Mouse (Mus musculus) forebrain, embryonic 14.5 days (tissue): ENCODE data around the gene Fam217a. TPM values are rescaled to one million over a fixed set of nuclear protein-coding genes. Genes with fewer than 3 reads are reported as not detected.
"Not testable (repeated sequence)": the region's sequence is repeated elsewhere in the genome, so short reads cannot be mapped to it uniquely, and the experiment has no call there.

Source experiments
- ATAC-seq: fragments of 200-750 bp; cut with Nextera tagmentation; 2 replicates; pipeline ENCODE4 v1.8.0; 2017; ENCODE audit warnings: mild to moderate bottlenecking, moderate library complexity
- DNase-seq: peaks from one replicate; pipeline ENCODE4 v3.0.0-alpha.2; 2015; ENCODE audit warnings: low spot score
- H3K27ac ChIP-seq: fragments of 300-500 bp; sonication (generic); 2 replicates; pipeline ENCODE4 v1.5.1; 2014; ENCODE audit warnings: low read depth, mild to moderate bottlenecking, control low read depth, low read length, moderate library complexity
- H3K27me3 ChIP-seq: fragments of 300-500 bp; sonication (generic); replicated peaks from 2 replicates; pipeline ENCODE4 v1.6.1; 2014; ENCODE audit warnings: low read length, control low read depth, mixed read lengths; ENCODE audit not compliant: control insufficient read depth, insufficient read depth
- H3K36me3 ChIP-seq: fragments of 300-500 bp; sonication (generic); 2 replicates; pipeline ENCODE4 v1.6.1; 2014; ENCODE audit warnings: low read length, control low read depth; ENCODE audit not compliant: control insufficient read depth, insufficient read depth
- H3K4me1 ChIP-seq: fragments of 300-500 bp; sonication (generic); 2 replicates; pipeline ENCODE4 v1.6.1; 2014; ENCODE audit warnings: antibody characterized with exemption, low read length, control low read depth; ENCODE audit not compliant: control insufficient read depth, insufficient read depth
- H3K4me2 ChIP-seq: fragments of 300-500 bp; sonication (generic); 2 replicates; pipeline ENCODE4 v1.6.1; 2014; ENCODE audit warnings: mild to moderate bottlenecking, control low read depth, low read length
- H3K4me3 ChIP-seq: fragments of 300-500 bp; sonication (generic); 2 replicates; pipeline ENCODE4 v1.5.1; 2014; ENCODE audit warnings: low read depth, low read length, control low read depth
- H3K9ac ChIP-seq: fragments of 300-500 bp; sonication (generic); 2 replicates; pipeline ENCODE4 v1.6.1; 2014; ENCODE audit warnings: mild to moderate bottlenecking, low read length, control low read depth, moderate library complexity
- H3K9me3 ChIP-seq: fragments of 300-500 bp; sonication (generic); replicated peaks from 2 replicates; pipeline ENCODE4 v1.6.1; 2016; ENCODE audit warnings: low read length, control low read depth, mixed read lengths; ENCODE audit not compliant: control insufficient read depth
- WGBS: fragments of 180-500 bp; shearing (Covaris S2); extraction: QIAGEN DNeasy Blood & Tissue Kit; methylation state at CpG from one replicate; pipeline ENCODE4 v1.1.7; 2014; 5-methylcytosine and 5-hydroxymethylcytosine counted together
- polyA plus RNA-seq: library from polyadenylated mRNA; unstranded; fragments of >200 nt; fragmentation: Nextera tagmentation; extraction: Ambion mirVana; gene quantifications from 2 replicates; pipeline ENCODE4 v1.2.1, GENCODE M21; 2014

Gene Fam217a
- polyA plus RNA-seq, 1 experiment from 2014 or later = 0.79 TPM

DNA sequence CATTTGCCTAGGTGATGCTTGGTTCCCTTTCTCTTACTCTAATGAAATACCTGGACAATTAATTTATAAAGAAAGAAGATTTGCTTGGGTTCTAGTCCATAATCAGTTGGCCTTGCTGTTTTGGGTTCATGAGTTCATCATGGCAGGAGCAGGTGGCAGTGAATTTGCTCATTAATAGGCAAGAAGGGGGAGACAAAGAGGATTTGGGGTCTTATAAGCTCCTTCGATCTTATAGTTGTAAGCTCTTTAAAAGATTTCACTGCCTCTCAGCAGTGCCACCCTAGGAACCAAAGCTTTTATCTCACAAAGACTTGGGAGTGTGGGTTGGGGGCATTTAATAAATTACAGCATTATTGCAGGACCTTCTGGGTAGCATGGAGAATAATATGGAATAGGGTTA lies 31.2 kb downstream of the Fam217a start:
- H3K36me3 ChIP-seq = peaks cover 91% of the 10 kb centered on the region
- H3K4me3 ChIP-seq = no peak overlapping the region
- H3K4me1 ChIP-seq = no peaks in the 10 kb centered on the region
- H3K27me3 ChIP-seq = no peaks in the 10 kb centered on the region
- H3K9me3 ChIP-seq = no peaks in the 10 kb centered on the region
- ATAC-seq (no peak), DNase-seq (no peak)
- H3K4me2 ChIP-seq = no peak overlapping the region
- no peak overlapping the region for H3K9ac ChIP-seq
- WGBS = 60% methylated on average over 1 of the region's 1 CpGs
- H3K27ac ChIP-seq = no peak overlapping the region

DNA sequence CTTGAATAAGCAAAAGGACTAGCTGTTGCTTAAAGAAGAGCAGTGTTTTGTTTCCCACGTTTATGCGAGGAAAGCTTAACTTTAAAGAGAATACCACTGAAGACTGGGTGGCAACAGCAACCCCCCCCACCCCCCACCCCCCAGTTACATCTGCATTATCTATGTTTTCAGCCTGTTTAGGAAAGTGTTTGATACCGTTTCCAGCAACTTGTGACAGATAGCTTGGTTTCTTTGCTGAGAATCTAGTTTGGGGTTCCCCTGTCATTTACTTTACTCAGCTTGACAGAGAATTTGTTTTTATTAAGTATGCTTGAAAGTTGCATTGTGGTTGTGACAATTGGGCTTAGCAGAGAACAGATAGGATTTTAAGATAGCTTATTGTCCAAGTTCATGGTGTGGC lies 47.6 kb downstream of the Fam217a start:
- Histone ChIP-seq H3K9ac (peak overlapping the region; percentile 82), H3K4me1 (peaks cover 20% of the 10 kb centered on the region), H3K27me3 (no peaks in the 10 kb centered on the region), H3K4me3 (peak overlapping the region; percentile 93), H3K36me3 (no peaks in the 10 kb centered on the region), H3K9me3 (no peaks in the 10 kb centered on the region), H3K4me2 (peak overlapping the region; percentile 66), H3K27ac (no peak overlapping the region)
- 13% methylated on average over 3 of the region's 3 CpGs for WGBS
- ATAC-seq (no peak), DNase-seq (no peak)

DNA sequence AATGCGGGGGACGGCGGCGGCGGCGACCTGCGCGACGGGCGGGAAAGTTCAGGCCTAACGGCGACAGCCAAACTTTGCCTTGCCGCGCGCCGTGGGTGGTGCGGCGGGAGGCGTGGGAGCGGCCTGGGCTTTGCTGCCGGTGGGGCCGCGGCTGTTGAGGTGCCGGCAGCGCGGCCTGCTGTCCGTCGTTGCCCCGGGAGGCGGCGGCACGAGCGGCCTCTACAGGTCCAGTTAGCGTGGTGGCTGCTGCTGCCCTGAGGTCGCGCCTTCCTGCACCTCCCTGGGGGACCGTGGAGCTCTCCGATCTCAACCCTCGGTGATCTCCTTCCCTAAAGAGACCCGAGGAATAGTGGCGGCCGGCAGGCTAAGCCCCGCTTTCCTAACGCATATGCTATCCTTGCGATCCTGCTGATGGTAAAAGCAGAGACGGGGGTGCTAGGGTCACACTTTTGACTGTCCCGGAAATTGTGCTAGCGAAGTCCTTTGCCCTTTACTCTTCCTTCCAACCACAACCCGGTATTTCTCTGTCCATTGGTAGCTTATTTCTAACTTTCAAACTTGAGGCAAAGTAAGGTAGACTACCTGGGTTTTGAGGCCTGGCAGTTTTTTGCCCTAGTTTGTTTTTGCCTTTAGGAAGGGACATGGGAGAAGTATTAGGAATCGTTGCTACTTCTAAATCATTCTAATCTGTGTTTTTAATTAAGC lies 48.2 kb downstream of the Fam217a start:
- H3K27ac ChIP-seq = peak overlapping the region; percentile 91
- no peaks in the 10 kb centered on the region for H3K36me3 ChIP-seq
- WGBS = under 1% methylated on average over 36 of the region's 50 CpGs
- H3K9me3 ChIP-seq = no peaks in the 10 kb centered on the region
- ATAC-seq = peak; percentile 37
- no peaks in the 10 kb centered on the region for H3K27me3 ChIP-seq
- H3K9ac ChIP-seq = peak overlapping the region; percentile 82
- peaks cover 20% of the 10 kb centered on the region for H3K4me1 ChIP-seq
- H3K4me3 ChIP-seq = peak overlapping the region; percentile 93
- peak overlapping the region; percentile 66 for H3K4me2 ChIP-seq
- no peak for DNase-seq

DNA sequence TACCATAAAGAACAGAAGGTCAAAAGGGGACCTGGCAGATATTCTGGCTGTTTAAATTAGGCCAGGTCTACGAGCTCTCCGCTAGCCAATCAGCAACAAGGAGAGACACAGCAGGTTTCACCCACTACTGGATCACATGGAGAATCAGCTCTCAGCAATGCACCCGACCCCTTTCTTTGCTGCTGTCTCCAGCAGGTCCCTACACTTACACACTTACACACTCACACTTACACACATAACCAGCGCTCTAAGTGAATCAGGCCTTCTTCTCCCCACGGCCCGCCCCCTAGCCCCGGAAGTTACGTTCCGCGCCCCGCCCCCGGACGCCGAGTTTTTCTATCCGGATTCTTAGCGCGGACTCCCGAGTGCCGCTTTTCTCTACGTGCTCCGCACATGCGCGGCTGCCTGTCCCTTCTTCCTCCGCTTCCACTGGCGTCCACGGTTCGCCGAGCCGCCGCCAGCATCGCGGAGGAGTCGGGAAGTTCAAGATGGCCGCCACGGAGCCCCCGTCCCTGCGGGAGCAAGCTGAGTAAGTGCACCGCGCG lies 48.9 kb downstream of the Fam217a start, which contains the start of gene Prpf4b:
Gene Prpf4b, plus strand, starts transcription at position 137 of the 545 bp plus-strand sequence.
- Histone ChIP-seq H3K4me1 (peaks cover 20% of the 10 kb centered on the region), H3K4me2 (peak within 1 kb of the TSS; percentile 66), H3K4me3 (peak within 1 kb of the TSS; percentile 93), H3K9ac (peak within 1 kb of the TSS; percentile 82), H3K27ac (peak within 1 kb of the TSS; percentile 91), H3K36me3 (no peaks in the 10 kb centered on the region), H3K9me3 (no peaks in the 10 kb centered on the region), H3K27me3 (no peaks in the 10 kb centered on the region)
- peak; percentile 88 for ATAC-seq
- peak; percentile 96 for DNase-seq
- WGBS = 2% methylated on average over 40 of the region's 40 CpGs

DNA sequence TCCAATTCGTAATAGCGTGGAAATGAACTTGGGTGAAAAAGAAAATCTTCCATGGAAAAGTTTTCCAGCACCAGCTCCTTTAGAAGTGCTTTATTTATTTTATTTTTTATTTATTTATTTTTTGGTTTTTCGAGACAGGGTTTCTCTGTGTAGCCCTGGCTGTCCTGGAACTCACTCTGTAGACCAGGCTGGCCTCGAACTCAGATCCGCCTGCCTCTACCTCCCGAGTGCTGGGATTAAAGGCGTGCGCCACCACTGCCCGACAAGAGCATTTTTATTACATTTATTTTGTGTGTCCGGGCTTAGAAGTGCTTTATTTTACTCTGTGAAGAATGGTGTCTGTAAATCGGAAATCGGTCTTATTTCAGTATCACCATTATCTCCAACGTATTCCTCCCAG lies 49.4 kb downstream of the Fam217a start:
- not testable (repeated sequence) for H3K36me3 ChIP-seq, H3K27me3 ChIP-seq, DNase-seq, H3K9me3 ChIP-seq
- 20% methylated on average over 13 of the region's 13 CpGs for WGBS
- peak overlapping the region; percentile 93 for H3K4me3 ChIP-seq
- peak; percentile 19; the same call in 1 of the 2 replicates for ATAC-seq
- peak overlapping the region; percentile 82 for H3K9ac ChIP-seq
- H3K27ac ChIP-seq = peak overlapping the region; percentile 91
- peaks cover 20% of the 10 kb centered on the region for H3K4me1 ChIP-seq
- peak overlapping the region; percentile 66 for H3K4me2 ChIP-seq

DNA sequence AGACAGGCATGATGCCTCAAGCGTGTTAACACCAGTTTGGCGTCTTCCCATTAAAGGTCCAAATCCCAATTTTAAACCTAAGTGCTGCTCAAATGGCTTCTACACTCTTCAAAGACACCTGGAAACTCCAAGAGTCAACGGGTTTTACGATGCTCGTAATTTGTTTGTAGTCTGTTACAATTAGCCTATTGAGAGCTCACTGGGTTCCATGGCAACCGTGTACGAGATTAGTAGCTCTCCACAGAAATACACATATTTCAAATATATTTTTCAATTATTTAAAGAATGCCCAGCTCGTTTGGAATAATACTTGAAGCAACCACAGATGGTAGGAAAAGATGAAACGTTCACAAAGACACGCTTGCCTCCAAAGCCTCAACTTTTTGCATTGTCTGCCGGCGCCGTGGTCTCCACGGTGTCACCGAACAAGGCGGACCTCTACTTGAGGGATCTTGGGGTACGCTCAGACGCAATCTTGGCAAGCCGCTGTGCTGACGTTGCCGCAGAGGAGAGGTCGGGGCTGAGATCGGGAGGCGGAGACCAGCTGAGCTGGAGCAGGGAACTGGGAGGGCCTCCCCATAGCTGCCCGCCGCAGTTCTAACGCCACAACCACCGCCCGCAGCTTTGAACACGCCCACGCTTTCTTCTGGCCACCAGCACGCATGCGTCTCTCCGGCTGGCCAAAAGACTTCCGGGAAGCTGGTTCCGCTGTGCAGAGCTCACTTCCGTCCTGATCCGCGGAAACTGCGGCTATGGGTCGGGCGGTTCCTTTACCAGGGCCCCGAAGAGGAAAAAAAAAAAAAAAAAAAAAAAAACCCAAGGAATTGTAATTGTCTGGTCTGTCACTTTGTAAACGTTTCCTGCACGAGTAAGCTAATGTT lies 50.1 kb downstream of the Fam217a start:
- H3K4me2 ChIP-seq = peak overlapping the region; percentile 66
- peak overlapping the region; percentile 91 for H3K27ac ChIP-seq
- DNase-seq (peak; percentile 98), ATAC-seq (peak; percentile 91)
- H3K27me3 ChIP-seq = no peaks in the 10 kb centered on the region
- 2% methylated on average over 45 of the region's 45 CpGs for WGBS
- no peaks in the 10 kb centered on the region for H3K9me3 ChIP-seq
- H3K9ac ChIP-seq = peak overlapping the region; percentile 67
- H3K4me1 ChIP-seq = peaks cover 20% of the 10 kb centered on the region
- peak overlapping the region; percentile 93 for H3K4me3 ChIP-seq
- no peaks in the 10 kb centered on the region for H3K36me3 ChIP-seq

DNA sequence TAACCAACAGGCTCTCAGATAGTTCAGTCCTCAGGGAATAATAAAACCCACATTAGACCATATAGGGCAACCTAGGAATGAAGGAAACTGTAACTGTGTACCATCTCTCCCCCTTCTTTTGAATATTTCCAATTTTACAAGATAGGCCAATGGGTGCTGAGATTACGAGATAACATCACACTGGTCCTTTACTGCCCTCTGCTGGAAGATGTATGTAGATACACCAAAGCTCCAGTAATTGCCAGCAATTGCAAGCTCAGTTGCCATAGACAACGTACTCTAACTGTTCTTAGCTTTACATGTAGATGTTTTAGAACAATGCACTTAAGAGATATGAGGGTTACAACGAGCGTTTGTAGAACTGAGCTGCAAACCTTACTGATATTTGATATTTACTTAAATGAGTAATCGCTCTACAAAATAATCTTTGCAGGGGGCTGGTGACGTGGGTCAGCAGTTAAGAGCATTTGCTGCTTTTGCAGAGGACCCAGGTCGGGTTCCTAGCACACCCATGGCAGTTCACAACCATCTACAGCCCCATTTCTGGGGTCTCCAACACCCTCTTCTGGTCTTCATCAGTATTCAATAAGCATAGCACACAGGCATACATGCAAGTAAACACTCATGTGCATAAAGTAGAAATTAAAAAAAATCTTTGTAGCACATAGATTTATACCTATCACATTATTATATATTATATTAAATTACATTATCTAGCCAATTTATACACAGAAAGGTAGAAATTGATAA lies 59.5 kb downstream of the Fam217a start:
- Histone ChIP-seq H3K4me2 (no peak overlapping the region), H3K4me3 (no peak overlapping the region), H3K27ac (no peak overlapping the region), H3K9ac (no peak overlapping the region), H3K36me3 (no peaks in the 10 kb centered on the region), H3K27me3 (no peaks in the 10 kb centered on the region), H3K9me3 (no peaks in the 10 kb centered on the region), H3K4me1 (no peaks in the 10 kb centered on the region)
- ATAC-seq = peak; percentile 83
- 41% methylated on average over 7 of the region's 7 CpGs for WGBS
- peak; percentile 95 for DNase-seq

DNA sequence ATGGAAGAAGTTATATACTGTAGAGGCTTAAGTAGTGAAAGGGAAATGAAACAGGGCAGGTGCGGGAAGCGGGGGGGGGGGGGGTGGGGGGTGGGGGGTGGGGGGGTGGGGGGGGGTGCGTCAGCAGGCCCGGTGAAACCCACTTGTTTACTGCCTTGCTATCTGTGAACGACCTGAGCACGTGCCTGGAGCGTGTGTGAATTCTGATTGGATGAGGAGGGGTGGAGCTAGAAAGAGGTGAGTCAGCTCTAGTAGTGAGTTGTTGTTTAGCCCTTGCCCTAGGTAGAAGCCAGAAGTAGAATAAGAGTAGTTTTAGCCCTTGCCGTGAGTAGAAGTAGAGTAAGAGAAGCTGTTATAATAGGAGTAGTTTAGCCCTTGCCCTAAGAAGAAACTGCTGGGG lies 62.9 kb downstream of the Fam217a start:
- H3K4me1 ChIP-seq, H3K4me2 ChIP-seq, H3K9ac ChIP-seq, ATAC-seq, H3K27ac ChIP-seq, DNase-seq, H3K27me3 ChIP-seq, H3K4me3 ChIP-seq, H3K36me3 ChIP-seq, H3K9me3 ChIP-seq: not testable (repeated sequence)
- WGBS = 53% methylated on average over 7 of the region's 8 CpGs
